Mouse (Mus musculus): ENCODE measurements around the gene Gm9049. TPM values are rescaled to one million over a fixed set of nuclear protein-coding genes. Genes with fewer than 3 reads are reported as not detected.
"Not testable (repeated sequence)": the region's sequence is repeated elsewhere in the genome, so short reads cannot be mapped to it uniquely, and the experiment has no call there.

The Gm9049 gene
- not detected for total RNA-seq (2021)

GRCm38 (mm10) chr10:118354005-118354404, at the start of gene Gm9049:
Gene Gm9049, minus strand, starts transcription at chr10:118354105.
- intact Hi-C loops (cut with DNase I); DNase-seq (ENCODE audit: low spot score in 2 of 2): not testable (repeated sequence)

GRCm38 (mm10) chr10:118399917-118400316, 46.0 kb upstream of the Gm9049 start:
- intact Hi-C loops (cut with DNase I), result no loop called here
- DNase-seq (ENCODE audit: low spot score in 2 of 2), result peak; percentile 16 to 27

GRCm38 (mm10) chr10:118370443-118370842, 16.5 kb upstream of the Gm9049 start:
- intact Hi-C loops (cut with DNase I), result loop anchor here (1.0 kb wide), 2 partner anchors 214 to 709 kb away; no protein-coding TSS in a partner anchor
- DNase-seq (ENCODE audit: low spot score in 2 of 2), result peak; percentile 81 to 91

- DNase-seq (ENCODE audit: low spot score in 2 of 2), result no peak
- intact Hi-C loops (cut with DNase I), result no loop called here
These were observed 15.6 kb upstream of the Gm9049 start for GRCm38 (mm10) chr10:118369518-118369917.

- DNase-seq (ENCODE audit: low spot score in 2 of 2); intact Hi-C loops (cut with DNase I): not testable (repeated sequence)
These were observed 5.3 kb downstream of the Gm9049 start, which contains the start of gene Gm9048 for GRCm38 (mm10) chr10:118348579-118348978. Gene Gm9048, minus strand, starts transcription at chr10:118348679.

- DNase-seq (ENCODE audit: low spot score in 2 of 2); intact Hi-C loops (cut with DNase I): not testable (repeated sequence)
These were observed 10.8 kb downstream of the Gm9049 start, which contains the start of gene Gm9046 for GRCm38 (mm10) chr10:118343155-118343554. Gene Gm9046, minus strand, starts transcription at chr10:118343255.

- intact Hi-C loops (cut with DNase I); DNase-seq (ENCODE audit: low spot score in 2 of 2): not testable (repeated sequence)
These were observed 16.2 kb downstream of the Gm9049 start, which contains the start of gene Gm9045 for GRCm38 (mm10) chr10:118337731-118338130. Gene Gm9045, minus strand, starts transcription at chr10:118337831.

GRCm38 (mm10) chr10:118332308-118332707, 21.6 kb downstream of the Gm9049 start, which contains the start of gene Gm9044:
Gene Gm9044, minus strand, starts transcription at chr10:118332408.
- DNase-seq (ENCODE audit: low spot score in 2 of 2); intact Hi-C loops (cut with DNase I): not testable (repeated sequence)

GRCm38 (mm10) chr10:118326869-118327268, 27.0 kb downstream of the Gm9049 start, which contains the start of gene Gm9040:
Gene Gm9040, minus strand, starts transcription at chr10:118326969.
- intact Hi-C loops (cut with DNase I), result not testable (repeated sequence)

GRCm38 (mm10) chr10:118319024-118319423, 34.9 kb downstream of the Gm9049 start:
- intact Hi-C loops (cut with DNase I), result no loop called here
- no peak for DNase-seq (ENCODE audit: low spot score in 2 of 2)

More at GRCm38 (mm10) chr10:118326869-118327268, 27.0 kb downstream of the Gm9049 start, which contains the start of gene Gm9040:
- not testable (repeated sequence) for DNase-seq (ENCODE audit: low spot score in 2 of 2)

- DNase-seq (ENCODE audit: low spot score in 2 of 2); intact Hi-C loops (cut with DNase I): not testable (repeated sequence)
These were observed 51.8 kb downstream of the Gm9049 start for GRCm38 (mm10) chr10:118302133-118302532.

Other genes starting within 250 kb of the Gm9049 start
- gene Mdm1, start 212.3 kb downstream of the Gm9049 start, total RNA-seq (2021), result 1 to 10 TPM; 5.3 to 5.8 TPM
- gene Il22, start 149.2 kb downstream of the Gm9049 start, total RNA-seq (2021), result not detected
- gene Gm32717, start 113.3 kb downstream of the Gm9049 start, total RNA-seq (2021), result 1 to 10 TPM in 1 of 2 experiments, under 1 TPM in 1; 0.64 to 1.2 TPM
- 1 to 10 TPM in 1 of 2 experiments, under 1 TPM in 1; 0.64 to 1.2 TPM for gene Gm32802, start 95.4 kb downstream of the Gm9049 start, total RNA-seq (2021)
- not detected for gene Iltifb, start 59.1 kb downstream of the Gm9049 start, total RNA-seq (2021)
- not detected for gene Gm9040, start 27.1 kb downstream of the Gm9049 start, total RNA-seq (2021)
- not detected for gene Gm9044, start 21.7 kb downstream of the Gm9049 start, total RNA-seq (2021)
- gene Gm9045, start 16.3 kb downstream of the Gm9049 start, total RNA-seq (2021), result not detected
- gene Gm9046, start 10.8 kb downstream of the Gm9049 start, total RNA-seq (2021), result not detected
- not detected for gene Gm9048, start 5.4 kb downstream of the Gm9049 start, total RNA-seq (2021)
- not detected for gene Ifng, start 86.9 kb upstream of the Gm9049 start, total RNA-seq (2021)

Measured in left cerebral cortex, postnatal 25 days (tissue).